Mouse (Mus musculus) urinary bladder, adult 18-20 months (tissue): ENCODE results near the gene Prkn.

ENCODE experiments used
- DNase-seq, 2 experiments: peaks; one replicate each; pipeline ENCODE4 v3.0.0; 2022; ENCODE audit warnings: low spot score in 2 of 2, mixed read lengths in 2 of 2

The Prkn gene

DNA sequence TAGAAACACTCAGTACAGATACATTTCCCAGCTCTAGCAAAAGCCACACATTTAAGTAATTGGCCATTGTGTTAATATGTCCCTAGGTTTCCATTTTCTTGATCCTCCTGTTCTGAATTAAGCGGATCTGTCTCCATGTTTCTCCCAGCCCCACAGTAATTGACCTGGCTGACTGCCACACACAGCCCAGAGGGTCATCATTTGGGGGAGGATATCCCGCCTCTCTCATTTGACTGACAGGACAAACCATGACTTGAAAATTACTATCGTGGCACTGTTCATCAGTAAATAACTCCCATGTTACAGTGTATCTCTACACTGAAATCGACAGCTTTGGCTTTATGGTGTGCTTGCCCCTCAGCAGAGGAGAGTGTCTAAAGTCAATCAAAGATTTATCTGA lies 146.9 kb downstream of the Prkn start:
- no peak for DNase-seq

DNA sequence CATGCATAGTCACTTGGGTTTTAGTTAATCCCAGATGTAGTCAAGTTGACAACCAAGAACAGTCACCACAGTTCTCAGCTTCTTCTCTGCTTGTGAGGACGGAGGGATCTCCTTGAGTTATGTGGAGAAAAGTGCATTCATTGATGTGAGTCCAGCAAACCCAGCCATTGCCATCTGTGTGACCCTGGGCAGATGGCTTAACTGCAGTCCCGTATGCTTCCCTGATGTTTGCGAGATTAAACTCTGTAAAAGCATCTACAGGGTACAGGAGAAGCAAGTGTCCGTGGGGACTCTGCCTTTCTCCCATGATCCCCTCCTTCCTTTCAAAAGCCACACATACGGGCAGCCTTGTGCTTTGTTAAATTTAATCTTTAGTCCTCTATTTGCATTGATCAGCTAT lies 157.1 kb downstream of the Prkn start:
- no peak for DNase-seq

DNA sequence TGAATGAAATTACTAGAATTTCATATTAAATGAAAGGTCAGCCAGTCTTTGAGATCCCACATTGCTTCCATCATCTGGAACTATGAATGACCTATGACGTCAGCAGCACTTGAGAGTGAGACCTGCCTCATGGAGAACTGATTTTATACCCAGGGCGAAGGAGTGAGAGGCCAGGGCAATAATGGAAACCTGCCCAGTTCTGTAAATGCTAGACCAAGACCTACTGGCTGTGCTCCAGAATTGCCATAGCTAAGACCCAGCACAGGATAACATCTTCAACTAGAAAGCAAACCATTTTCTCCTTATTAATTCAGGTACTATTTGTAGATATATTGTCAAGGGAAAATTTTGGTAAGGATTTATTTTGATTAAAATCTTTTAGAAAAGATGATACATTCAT lies 183.2 kb downstream of the Prkn start:
- DNase-seq: no peak

DNA sequence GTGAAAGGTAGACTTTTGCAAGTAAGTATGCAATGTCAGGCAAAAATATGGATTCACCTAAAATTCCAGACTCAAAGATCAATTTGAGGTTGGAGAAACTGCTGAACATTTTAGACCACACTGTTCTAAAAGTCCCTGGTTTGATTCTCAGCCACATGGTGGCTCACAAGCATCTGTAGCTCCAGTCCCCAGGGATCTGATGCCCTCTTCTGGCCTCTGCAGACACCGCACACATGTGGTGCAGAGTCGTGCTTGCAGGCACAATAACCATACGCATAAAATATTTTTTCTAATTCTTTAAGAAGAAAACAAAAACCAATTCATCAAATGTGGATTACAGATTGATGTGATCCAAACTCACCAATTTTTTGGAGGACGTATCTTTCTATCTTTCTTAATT lies 189.2 kb downstream of the Prkn start:
- DNase-seq: no peak

DNA sequence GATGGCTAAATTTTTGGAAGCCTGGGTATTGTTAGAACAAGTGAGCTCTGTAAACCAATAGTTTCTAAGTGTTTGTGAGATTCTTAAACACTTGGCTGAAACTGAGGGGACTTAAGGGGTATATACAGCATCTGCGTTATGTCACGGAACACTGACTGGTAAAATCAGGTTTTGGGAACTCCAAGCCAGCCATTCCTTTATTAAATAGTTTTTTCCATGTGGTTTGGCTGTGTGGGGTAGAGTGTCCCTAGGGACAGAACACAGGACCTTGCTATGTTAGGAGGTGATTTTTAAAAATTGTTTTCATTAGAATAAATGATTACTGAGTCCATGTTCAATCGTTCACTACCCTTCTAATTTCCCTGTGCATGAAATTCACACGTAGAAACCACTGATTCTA lies 190.8 kb downstream of the Prkn start:
- DNase-seq: no peak

DNA sequence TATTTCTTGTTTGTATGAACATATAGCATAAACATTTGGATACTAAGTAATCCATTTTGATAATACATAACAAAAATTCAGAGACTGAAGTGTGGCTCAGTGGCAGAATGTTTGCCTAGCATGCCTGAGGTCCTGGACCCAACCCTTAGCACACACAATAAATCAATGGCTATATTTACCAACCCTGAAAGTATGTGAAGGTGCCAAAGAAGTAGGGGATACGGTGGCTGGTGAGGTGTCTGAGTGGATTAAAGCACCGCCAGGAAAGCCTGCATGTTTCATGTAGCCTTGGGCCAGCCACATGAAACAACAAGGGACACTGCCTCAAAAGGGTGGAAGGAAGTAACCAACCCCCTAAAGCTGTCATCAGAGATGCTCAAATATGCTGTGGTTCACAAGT lies 192.2 kb downstream of the Prkn start:
- peak in 1 of 2 experiments; percentile 6 for DNase-seq

DNA sequence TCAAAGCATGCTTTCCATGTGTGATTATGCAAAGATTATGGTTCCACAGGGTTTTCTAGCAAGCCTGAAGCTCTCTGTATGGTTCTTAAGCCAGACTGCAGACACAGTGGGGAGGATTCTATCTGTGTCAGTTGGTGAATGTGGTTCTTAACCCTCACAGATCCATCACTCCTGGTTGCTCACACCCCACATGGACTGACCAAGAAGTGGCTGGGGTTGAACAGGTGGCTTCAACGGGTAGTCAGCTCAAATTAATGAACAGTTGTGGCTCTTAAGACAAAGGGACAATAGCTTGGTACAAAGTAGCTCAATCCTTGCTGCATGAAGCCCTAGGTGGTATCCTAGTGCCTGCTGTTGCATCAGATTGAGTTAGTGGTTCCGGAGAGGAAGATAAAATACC lies 193.4 kb downstream of the Prkn start:
- DNase-seq: no peak

DNA sequence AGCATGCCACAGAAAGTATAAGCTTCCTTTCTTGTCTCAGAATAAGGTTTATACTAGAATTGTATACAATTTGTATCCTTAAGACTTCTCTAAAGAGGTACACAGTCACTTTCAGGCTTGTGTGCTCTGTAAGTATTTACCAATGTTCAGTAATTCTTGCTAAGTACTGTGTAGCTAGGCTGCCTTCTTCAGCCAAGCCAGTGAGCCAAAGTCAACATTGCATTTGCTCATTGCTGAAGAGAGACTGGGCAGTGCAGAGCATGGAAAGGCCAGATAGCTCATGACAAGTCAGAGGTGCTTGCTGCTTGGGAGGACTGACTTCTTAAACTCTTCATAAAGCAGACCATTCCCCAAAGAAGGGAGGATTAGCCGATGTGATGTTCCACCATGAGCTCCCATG lies 198.1 kb downstream of the Prkn start:
- no peak for DNase-seq

DNA sequence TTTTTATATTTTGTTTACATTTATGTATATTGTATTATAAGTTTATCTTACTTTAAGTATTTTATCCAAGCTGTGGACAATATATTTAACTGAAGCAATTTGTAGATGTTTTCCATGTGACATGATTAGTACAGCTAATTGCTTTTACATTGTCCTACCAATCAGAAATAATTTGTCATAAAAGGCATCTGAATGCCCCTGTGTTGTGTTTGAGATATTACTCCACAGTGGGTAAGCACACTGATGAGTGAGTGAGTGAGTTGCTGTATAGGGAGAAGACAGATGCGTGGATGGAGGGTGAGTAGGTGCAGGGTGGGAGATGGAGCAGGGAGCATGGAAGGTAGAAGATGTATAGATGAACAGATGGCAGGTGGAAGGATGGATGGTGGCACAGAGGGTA lies 218.8 kb downstream of the Prkn start:
- DNase-seq: no peak

DNA sequence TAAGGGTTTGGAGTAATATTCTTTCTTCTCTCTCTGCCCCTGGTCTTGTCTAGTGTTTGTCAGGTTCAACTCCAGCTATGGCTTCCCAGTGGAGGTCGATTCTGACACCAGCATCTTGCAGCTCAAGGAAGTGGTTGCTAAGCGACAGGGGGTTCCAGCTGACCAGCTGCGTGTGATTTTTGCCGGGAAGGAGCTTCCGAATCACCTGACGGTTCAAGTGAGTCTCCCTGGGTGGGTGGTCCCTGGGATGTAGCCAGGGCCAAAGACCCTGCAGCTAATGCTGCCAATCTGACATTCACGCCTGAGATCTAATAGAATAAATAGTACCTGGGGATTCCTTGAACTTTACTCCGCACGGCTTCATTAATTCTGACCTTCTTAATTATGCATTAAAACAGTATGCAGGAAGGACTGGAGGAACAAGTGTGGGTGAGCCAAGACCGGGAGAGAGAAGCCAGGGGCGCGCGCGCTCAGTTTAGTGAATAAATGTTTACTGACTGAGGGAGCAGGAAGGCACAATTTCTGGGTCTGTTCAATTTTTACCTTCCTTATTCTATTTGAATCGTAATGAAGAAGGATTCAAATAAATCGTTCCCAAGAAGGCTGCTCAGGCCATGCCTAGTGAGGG lies 227.0 kb downstream of the Prkn start:
- no peak for DNase-seq

DNA sequence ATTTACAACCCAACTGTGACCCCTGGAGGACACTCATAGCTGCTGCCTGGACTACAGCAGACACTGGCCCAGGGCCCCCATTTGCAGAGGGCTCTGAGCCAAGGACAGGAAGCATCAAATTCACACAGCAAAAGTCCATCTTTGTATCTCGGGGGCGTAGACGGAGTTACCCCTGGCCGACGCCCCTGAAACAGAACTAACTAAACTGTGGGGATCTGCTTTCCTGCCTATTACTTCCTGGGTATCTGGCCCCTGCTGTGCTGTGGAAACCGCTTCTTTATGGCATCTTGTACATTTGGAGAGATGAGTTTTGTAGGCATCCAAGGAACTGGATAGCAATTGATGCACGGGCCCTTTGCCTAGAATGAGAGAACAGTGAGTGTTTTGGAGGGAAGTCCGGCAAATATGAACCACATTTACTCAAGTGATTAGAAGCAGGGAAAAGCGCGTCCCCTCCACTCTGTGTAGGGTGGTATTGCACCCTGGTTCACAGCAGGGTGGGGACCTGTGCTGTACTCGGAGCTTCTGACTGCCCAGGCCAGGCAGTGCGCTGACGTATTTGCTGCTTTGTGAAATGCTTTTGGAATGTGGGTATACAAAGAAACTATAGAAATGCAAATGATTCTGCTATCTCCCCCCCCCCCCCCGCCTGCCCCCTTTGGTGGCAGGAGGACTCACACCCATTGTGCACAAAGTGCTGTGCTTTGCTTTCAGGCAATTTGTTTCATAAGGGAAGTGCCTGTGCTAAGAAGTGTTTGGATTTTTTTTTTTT lies 227.7 kb downstream of the Prkn start:
- DNase-seq: peak; percentile 10 to 34

DNA sequence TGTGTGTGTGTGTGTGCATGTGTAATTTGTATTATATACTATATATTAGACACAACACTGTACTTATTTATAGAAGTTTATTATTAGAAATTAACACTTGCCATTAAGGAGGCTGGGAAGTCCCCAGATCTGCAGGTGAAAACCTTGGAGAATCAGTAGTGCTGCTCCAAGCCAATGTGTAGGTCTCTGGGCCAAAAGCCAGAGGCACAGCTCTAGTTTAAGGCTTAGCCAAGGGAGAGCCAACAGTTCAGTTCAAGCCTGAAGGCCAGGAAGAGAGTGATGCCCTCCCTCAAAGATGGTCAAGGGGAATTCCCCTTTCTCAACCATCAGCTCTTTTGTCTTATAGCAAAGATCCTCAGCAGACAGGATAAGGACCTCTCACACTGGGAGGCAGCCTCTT lies 230.8 kb downstream of the Prkn start:
- no peak for DNase-seq

DNA sequence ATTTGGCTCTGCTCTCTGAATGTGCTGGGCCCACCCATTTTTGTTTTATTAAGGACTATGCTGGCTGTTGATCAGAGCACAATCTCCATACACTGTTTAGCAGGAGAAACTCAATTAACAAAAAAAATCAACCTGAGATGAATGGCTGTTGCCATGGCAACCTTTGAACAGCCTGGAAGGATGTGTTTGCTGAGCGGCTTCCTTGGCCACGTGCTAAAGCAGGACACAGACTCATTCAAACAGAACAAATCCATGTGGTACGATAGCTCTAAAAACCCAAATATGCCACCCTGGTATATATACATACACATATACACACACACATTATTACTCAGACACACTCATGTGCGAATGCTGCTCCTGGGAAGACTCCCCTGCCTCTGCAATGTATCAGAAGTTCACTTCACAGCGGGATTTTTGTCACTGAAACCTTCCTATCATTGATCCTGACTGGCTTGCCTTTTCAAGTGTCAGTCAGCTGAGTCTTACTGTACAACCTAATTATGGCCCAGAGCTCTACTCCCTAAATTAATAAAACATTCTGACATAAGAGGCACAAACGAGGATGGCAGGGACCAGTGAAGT lies 236.2 kb downstream of the Prkn start:
- no peak for DNase-seq

DNA sequence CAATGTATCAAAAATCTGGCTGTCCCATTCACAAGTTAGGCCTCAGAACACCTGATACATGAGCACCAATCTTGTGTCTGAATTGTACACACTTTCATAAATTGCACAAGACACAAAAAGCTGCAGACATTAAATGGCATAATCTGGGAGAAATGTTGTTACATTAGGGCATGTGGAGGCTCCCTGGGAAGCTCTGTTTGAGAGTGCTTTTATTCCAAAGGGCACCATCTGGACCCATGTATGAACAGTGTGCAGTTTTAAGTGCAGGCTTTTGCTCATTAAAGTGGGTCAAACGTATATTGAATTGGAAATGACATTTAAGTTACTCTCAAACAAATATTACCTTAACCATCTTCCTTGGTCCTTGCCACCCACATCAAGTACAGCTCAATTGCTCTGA lies 246.3 kb downstream of the Prkn start:
- no peak for DNase-seq

DNA sequence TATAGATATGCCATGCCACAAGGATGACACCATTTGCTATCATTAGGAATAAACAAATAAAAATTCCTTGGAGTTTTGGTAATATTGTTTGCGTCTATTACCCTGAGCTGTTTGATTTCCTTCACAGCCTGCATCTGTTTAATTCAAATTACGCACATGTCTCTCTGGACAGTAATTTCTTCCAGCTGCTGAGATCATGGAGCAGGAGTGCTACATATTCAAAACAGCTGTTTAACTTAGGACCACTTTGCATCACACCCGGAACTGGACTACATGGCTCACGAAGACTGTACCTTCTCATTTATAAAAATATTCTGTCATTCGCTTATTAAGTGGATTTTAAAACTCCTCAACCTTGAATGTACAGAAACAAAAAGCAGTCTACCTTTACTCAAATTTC lies 246.9 kb downstream of the Prkn start:
- no peak for DNase-seq

DNA sequence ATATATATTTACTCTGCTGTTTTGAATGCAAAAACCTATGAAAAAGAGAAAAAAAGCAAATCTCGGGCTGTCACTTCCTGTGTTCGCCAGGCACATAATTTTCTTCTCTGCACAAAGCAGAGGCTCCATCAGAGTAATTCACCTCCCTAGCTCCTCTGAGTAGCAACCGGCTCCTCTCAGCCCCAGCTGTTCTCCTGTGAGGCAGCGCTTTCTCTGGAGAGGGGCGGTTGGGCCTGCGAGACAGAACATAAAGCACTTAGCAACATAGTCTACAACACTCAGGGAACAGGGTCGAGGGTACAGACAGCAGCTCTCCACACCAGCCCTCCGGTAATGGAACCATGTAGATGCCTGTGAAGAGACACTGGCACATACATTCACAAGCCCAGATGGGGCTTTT lies 247.6 kb downstream of the Prkn start:
- DNase-seq: no peak

DNA sequence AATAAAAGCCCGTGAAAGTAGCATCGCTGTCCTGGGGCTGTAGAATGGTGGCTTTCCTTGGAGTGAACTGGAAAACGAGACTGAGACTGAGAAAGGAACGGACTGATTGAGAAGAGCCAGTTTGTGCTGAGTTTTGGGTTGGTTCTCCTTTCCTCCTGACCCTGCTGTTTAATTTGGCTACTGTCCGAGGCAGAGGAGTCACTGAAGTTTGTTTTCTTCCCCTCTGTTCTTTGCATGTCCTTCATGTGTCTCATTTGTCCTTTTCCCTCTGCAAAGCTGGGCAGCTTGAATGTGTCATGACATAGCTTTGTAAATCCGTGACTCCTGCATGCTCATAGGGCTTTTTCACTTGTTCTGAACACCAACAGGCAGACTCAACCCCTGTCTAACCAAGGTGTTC lies 249.2 kb downstream of the Prkn start:
- no peak for DNase-seq

DNA sequence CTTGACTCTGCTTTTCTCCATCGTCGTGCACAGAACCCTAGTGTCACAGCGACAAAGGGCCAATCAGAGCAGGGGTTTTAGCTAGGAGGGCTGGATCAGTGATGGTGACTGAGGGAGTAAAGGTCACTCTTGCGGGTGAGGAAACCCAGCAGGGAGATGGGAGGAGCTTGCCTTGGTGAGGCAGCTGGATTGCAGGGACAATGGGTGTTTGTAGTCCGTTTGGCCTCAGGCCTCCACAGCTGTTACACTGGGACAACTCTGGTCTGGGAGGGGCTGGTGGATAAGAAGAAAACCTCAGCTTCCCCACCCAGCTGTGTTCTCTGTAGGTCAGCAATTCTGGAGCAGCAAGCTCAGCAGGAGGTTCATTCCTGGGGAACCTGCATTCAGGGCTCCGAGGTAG lies 252.7 kb downstream of the Prkn start:
- no peak for DNase-seq

DNA sequence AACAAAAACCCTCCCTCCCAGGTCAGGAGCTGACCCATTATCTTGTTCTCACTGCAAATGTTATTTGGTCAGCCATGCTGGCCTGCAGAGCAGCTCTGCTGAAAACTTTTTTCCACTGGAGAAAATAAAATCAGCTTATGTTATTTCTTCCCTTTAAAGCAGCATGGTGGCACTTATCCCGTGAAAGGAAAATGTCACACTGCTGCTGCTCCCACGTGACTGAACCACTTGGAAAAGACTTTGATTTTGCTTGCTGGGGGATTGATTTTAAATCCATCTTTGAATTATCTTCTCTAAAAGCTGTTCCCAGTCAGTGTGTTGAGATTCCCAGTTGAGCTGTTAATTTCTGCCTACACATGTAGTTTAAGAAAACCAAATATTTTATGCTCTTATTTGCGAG lies 253.1 kb downstream of the Prkn start:
- no peak for DNase-seq

DNA sequence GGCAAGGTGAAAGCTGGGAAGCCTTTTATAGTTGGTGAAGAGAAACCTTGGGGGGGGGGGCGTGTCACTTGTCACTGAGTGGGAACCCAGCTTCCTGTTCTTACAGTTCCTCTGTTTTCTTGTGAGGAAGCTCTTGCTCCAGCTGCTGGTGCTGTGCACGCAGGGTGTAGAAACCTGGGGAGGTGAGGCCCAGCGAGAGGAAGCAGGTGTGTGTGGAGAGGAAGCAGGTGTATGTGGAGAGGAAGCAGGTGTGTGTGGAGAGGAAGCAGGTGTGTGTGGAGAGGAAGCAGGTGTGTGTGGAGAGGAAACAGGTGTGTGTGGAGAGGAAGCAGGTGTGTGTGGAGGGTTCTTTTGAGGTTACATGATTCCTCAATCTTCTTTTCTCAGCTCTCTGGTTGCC lies 266.8 kb downstream of the Prkn start:
- DNase-seq: no peak

DNA sequence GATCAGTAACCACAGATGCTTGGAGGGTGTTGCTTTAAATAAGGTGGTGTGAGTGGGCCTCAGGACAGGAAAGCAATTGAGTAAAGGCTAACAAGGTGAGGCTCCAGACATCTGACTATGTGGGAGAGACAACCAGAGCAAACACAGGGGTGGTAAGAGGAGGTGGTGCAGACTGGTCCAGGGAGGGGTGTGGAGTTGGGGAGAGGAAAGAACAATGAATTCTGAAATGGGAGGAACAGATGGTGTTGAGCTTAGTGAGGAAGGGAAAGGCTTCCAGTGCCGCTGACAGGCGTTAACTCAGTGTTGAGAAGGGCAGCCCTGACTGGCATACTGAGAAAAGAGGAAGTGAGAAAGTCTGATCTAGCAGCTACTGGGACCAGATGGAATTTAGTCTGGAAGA lies 267.7 kb downstream of the Prkn start:
- DNase-seq: no peak

DNA sequence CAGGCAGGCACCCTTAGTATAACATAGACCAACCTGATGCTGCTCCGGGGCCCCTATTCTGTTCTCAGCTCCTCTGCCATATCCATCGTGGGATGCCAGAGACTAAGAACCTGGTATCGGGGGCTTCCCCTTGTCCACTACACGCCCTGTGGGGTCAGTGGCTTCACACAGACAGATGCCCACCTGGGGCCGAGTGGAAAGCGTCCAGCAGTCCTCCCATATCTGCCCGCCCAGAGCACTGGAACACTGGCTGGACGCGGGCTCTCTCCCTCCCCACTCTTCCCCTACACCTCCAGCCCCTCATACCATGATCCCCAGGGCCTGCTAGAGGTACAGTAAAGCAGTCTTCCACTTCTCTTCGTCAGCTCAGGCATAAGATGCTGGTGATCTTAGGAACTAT lies 277.3 kb downstream of the Prkn start:
- DNase-seq: no peak

DNA sequence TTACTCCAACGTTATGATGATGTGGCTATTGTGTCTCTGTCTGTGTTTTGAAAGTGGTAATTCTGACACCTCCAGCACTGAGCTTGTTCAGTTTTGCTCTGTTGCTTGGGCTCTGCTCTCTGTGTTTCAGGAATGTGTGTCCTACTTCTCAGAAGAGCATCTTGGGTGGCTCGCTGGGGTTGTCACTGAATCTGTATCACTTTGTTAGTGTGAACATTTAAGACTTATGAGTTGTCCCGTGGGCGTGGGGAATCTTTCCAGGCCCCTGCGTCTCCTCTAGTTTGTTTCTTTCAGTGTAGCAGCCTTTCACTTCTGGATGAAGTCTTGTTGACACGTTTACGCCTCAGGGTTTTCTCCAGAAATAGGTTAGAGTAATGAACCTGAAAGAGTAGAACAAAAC lies 283.9 kb downstream of the Prkn start:
- DNase-seq: no peak
